Mouse (Mus musculus): Measurements from ENCODE around the gene Stk26.

Gene Stk26

GRCm38 (mm10) chrX:50924629-50925364 lies 84.0 kb downstream of the Stk26 start:
- no peak for DNase-seq (ENCODE audit: low spot score in 2 of 2)

- DNase-seq (ENCODE audit: low spot score in 2 of 2) = no peak
Measured at GRCm38 (mm10) chrX:50926893-50927545, 86.2 kb downstream of the Stk26 start.

GRCm38 (mm10) chrX:50930309-50930708 lies 89.5 kb downstream of the Stk26 start:
- DNase-seq (ENCODE audit: low spot score in 2 of 2) = no peak

GRCm38 (mm10) chrX:50937117-50937516 lies 96.3 kb downstream of the Stk26 start:
- no peak for DNase-seq (ENCODE audit: low spot score in 2 of 2)

- DNase-seq (ENCODE audit: low spot score in 2 of 2) = no peak
Measured at GRCm38 (mm10) chrX:50942610-50943009, 101.8 kb downstream of the Stk26 start, which contains the start of gene Frmd7. Frmd7 (minus strand) TSS chrX:50942710.

Data from right cerebral cortex, postnatal 36 days (tissue).